Mouse (Mus musculus) right cerebral cortex, postnatal 14 days (tissue): ENCODE measurements around the gene Mfsd5.
A peak's percentile ranks its signal among the peaks of the same experiment; 100 is the strongest.

Source experiments
- DNase-seq: peaks from one replicate; pipeline ENCODE4 v3.0.0; 2022

Mfsd5 gene

GRCm38 (mm10) chr15:102282463-102283292 lies 3.4 kb downstream of the Mfsd5 start:
- no peak for DNase-seq

GRCm38 (mm10) chr15:102283648-102284047 lies 4.4 kb downstream of the Mfsd5 start:
- DNase-seq, result no peak

GRCm38 (mm10) chr15:102287395-102287794 lies 8.1 kb downstream of the Mfsd5 start:
- peak; percentile 39 for DNase-seq

- peak; percentile 92 for DNase-seq
Observed at GRCm38 (mm10) chr15:102295633-102296367, 16.5 kb downstream of the Mfsd5 start, which contains the start of gene Espl1. Espl1 (plus strand) TSS chr15:102296266.

- DNase-seq, result no peak
Observed at GRCm38 (mm10) chr15:102296368-102297006, 17.2 kb downstream of the Mfsd5 start.

GRCm38 (mm10) chr15:102302542-102302941 lies 23.3 kb downstream of the Mfsd5 start:
- DNase-seq, result no peak

GRCm38 (mm10) chr15:102308717-102309116 lies 29.5 kb downstream of the Mfsd5 start:
- DNase-seq, result no peak

GRCm38 (mm10) chr15:102310074-102310845 lies 31.0 kb downstream of the Mfsd5 start:
- no peak for DNase-seq

- DNase-seq, result no peak
Observed at GRCm38 (mm10) chr15:102311489-102311888, 32.2 kb downstream of the Mfsd5 start.

- DNase-seq, result no peak
Observed at GRCm38 (mm10) chr15:102315292-102315691, 36.0 kb downstream of the Mfsd5 start.

- peak; percentile 63 for DNase-seq
Observed at GRCm38 (mm10) chr15:102316263-102316662, 37.0 kb downstream of the Mfsd5 start.

GRCm38 (mm10) chr15:102324654-102325473 lies 45.6 kb downstream of the Mfsd5 start:
- no peak for DNase-seq

GRCm38 (mm10) chr15:102326022-102326576 lies 46.8 kb downstream of the Mfsd5 start, which contains the start of gene Pfdn5:
Pfdn5 (plus strand) TSS chr15:102326116.
- peak; percentile 91 for DNase-seq

- no peak for DNase-seq
Observed at GRCm38 (mm10) chr15:102326892-102327291, 47.6 kb downstream of the Mfsd5 start.
